Mouse (Mus musculus): ENCODE results near the gene Lrrc4. TPM values are rescaled to one million over a fixed set of nuclear protein-coding genes. Genes with fewer than 3 reads are reported as not detected.

Gene Lrrc4
- polyA plus RNA-seq, 1 experiment from 2014 or later, result 0.22 TPM

- Histone ChIP-seq H3K4me2 (ENCODE audit: low read depth, low read length) (no peak overlapping the region), H3K4me3 (ENCODE audit: low read length) (no peak overlapping the region), H3K9ac (ENCODE audit: low read length) (no peak overlapping the region), H3K27me3 (ENCODE audit: control insufficient read depth, insufficient read depth, low read length) (no peaks in the 10 kb centered on the region), H3K36me3 (ENCODE audit: control insufficient read depth, insufficient read depth) (peaks cover 3% of the 10 kb centered on the region; the same call in 1 of the 2 replicates), H3K27ac (ENCODE audit: low read length) (peak overlapping the region; percentile 62), H3K4me1 (ENCODE audit: control insufficient read depth, insufficient read depth, low read length) (peaks cover 42% of the 10 kb centered on the region), H3K9me3 (replicated peaks; ENCODE audit: control insufficient read depth, low read length) (no peaks in the 10 kb centered on the region)
- WGBS, result 69% methylated on average over 5 of the region's 5 CpGs
- no peak for ATAC-seq (replicated peaks; ENCODE audit: extremely low read depth, insufficient read depth, low FRiP score)
Measured at GRCm38 (mm10) chr6:28621961-28622360, 209.6 kb downstream of the Lrrc4 start.

DNA sequence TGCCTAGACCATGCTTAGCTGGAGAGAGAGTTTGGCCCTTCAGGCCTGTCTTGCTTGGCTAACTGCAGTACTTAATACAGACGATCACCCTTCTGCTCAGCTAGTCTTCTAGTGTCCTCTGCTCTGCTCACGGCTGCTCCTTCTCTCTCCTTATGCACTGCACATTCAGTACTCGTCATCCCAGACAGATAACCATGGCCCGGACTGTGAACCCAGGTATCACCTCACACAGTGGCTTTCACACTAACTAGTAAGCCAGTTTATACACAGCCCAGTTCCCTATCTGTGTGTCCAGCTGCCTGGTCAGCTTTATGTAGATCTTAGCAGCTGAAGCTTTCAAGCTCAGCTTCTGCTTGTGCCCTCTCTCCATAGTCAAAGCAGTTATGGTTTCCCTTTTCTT lies 210.1 kb downstream of the Lrrc4 start:
- no peak overlapping the region for H3K4me3 ChIP-seq (ENCODE audit: low read length)
- H3K9ac ChIP-seq (ENCODE audit: low read length), result no peak overlapping the region
- H3K4me2 ChIP-seq (ENCODE audit: low read depth, low read length), result no peak overlapping the region
- no peak overlapping the region for H3K27ac ChIP-seq (ENCODE audit: low read length)
- 66% methylated on average over 4 of the region's 4 CpGs for WGBS
- no peaks in the 10 kb centered on the region for H3K9me3 ChIP-seq (replicated peaks; ENCODE audit: control insufficient read depth, low read length)
- H3K4me1 ChIP-seq (ENCODE audit: control insufficient read depth, insufficient read depth, low read length), result peaks cover 42% of the 10 kb centered on the region
- no peak for ATAC-seq (replicated peaks; ENCODE audit: extremely low read depth, insufficient read depth, low FRiP score)
- no peaks in the 10 kb centered on the region for H3K27me3 ChIP-seq (ENCODE audit: control insufficient read depth, insufficient read depth, low read length)
- H3K36me3 ChIP-seq (ENCODE audit: control insufficient read depth, insufficient read depth), result peaks cover 3% of the 10 kb centered on the region; the same call in 1 of the 2 replicates

DNA sequence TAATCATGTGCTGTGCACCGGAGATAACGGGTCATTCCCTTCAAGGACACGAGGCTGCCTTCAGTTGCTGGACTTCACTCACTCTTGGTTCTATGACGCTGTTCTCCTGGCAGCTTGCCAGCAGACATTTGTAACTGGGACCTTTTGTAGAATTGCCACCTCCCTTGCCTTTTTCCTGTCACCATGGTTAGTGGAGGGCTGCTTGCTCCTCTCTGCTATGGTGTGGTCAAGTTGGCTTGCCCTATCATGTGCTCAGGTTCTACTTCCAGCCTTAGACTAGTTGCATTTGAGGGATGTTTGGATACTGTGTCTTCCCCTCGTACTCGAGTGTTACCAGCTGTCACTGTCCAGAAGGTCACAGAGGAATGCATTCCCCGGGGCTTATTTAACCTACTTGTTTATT lies 212.8 kb downstream of the Lrrc4 start:
- Histone ChIP-seq H3K27me3 (ENCODE audit: control insufficient read depth, insufficient read depth, low read length) (no peaks in the 10 kb centered on the region), H3K27ac (ENCODE audit: low read length) (peak overlapping the region; percentile 76), H3K4me2 (ENCODE audit: low read depth, low read length) (peak overlapping the region; percentile 22), H3K4me1 (ENCODE audit: control insufficient read depth, insufficient read depth, low read length) (peaks cover 42% of the 10 kb centered on the region), H3K9ac (ENCODE audit: low read length) (no peak overlapping the region), H3K36me3 (ENCODE audit: control insufficient read depth, insufficient read depth) (no peaks in the 10 kb centered on the region), H3K4me3 (ENCODE audit: low read length) (no peak overlapping the region), H3K9me3 (replicated peaks; ENCODE audit: control insufficient read depth, low read length) (no peaks in the 10 kb centered on the region)
- 12% methylated on average over 7 of the region's 7 CpGs for WGBS
- peak; percentile 62 for ATAC-seq (replicated peaks; ENCODE audit: extremely low read depth, insufficient read depth, low FRiP score)

DNA sequence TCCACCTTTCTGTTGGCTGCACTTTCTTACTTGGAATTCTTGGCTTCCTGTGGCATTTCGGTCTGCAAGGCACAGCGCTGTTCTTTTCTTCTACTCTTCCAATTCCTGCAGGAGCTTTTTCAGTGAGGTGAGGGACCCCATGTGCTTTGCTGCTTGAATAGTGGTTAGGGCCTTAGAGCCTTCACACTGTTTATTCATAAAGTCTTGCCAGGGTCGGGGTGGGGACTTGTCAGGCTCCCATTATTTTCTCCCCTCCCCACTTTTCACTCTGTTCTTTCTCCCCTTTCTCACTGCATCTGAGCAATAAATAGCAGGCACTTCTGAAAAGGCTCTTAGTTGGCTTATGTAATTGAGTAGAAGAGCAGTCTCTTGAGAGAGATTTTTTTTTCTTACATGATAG lies 213.2 kb downstream of the Lrrc4 start:
- 50% methylated on average over 3 of the region's 3 CpGs for WGBS
- Histone ChIP-seq H3K27me3 (ENCODE audit: control insufficient read depth, insufficient read depth, low read length) (no peaks in the 10 kb centered on the region), H3K9me3 (replicated peaks; ENCODE audit: control insufficient read depth, low read length) (no peaks in the 10 kb centered on the region), H3K4me3 (ENCODE audit: low read length) (no peak overlapping the region), H3K4me1 (ENCODE audit: control insufficient read depth, insufficient read depth, low read length) (peaks cover 42% of the 10 kb centered on the region), H3K36me3 (ENCODE audit: control insufficient read depth, insufficient read depth) (no peaks in the 10 kb centered on the region), H3K9ac (ENCODE audit: low read length) (no peak overlapping the region), H3K27ac (ENCODE audit: low read length) (peak overlapping the region; percentile 76), H3K4me2 (ENCODE audit: low read depth, low read length) (peak overlapping the region; percentile 22; the same call in 1 of the 2 replicates)
- ATAC-seq (replicated peaks; ENCODE audit: extremely low read depth, insufficient read depth, low FRiP score), result no peak

DNA sequence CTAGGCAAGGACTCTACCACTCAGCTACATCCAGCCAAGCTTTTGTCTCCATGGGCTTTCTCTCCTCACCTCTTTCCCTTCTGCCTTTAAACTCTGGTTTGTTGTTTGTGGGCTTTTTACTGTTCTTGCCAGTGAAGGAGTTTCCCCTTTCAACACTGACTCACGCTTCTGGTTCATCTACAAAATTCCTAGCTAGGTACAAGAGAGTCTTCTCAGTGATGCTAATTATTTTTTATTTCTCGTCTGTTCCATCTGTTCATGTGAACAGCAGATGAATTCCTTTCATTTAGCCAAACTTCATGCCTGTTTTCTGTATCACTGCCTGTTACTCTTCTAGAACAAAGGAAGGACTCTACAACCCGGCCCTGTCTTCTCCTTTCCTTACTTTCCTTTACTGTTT lies 215.6 kb downstream of the Lrrc4 start:
- no peak for ATAC-seq (replicated peaks; ENCODE audit: extremely low read depth, insufficient read depth, low FRiP score)
- Histone ChIP-seq H3K4me2 (ENCODE audit: low read depth, low read length) (no peak overlapping the region), H3K36me3 (ENCODE audit: control insufficient read depth, insufficient read depth) (no peaks in the 10 kb centered on the region), H3K9me3 (replicated peaks; ENCODE audit: control insufficient read depth, low read length) (no peaks in the 10 kb centered on the region), H3K4me3 (ENCODE audit: low read length) (no peak overlapping the region), H3K27me3 (ENCODE audit: control insufficient read depth, insufficient read depth, low read length) (no peaks in the 10 kb centered on the region), H3K27ac (ENCODE audit: low read length) (no peak overlapping the region), H3K4me1 (ENCODE audit: control insufficient read depth, insufficient read depth, low read length) (peaks cover 24% of the 10 kb centered on the region), H3K9ac (ENCODE audit: low read length) (no peak overlapping the region)
- WGBS, result 74% methylated on average over 3 of the region's 3 CpGs

DNA sequence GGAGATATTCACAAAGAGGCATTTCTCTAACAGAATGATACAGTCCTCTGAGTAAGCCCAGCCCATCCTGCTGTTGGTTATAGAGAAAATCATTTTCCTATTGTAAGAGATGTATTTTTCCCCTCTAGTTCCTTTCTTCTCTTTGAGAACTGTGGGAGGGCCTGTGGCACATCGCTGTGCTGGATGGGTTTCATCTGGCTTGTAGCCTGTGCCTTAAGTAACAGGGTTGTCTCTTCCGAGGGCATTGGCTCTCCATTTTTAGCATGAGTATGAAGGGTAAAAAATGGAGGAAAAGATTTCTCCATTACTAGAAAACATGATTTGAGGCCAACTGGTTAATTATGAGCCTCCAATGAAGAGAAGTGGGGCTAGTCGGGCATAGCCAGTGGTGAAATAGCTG lies 216.1 kb downstream of the Lrrc4 start:
- Histone ChIP-seq H3K36me3 (ENCODE audit: control insufficient read depth, insufficient read depth) (no peaks in the 10 kb centered on the region), H3K4me1 (ENCODE audit: control insufficient read depth, insufficient read depth, low read length) (peaks cover 24% of the 10 kb centered on the region)
- no peak for ATAC-seq (replicated peaks; ENCODE audit: extremely low read depth, insufficient read depth, low FRiP score)

DNA sequence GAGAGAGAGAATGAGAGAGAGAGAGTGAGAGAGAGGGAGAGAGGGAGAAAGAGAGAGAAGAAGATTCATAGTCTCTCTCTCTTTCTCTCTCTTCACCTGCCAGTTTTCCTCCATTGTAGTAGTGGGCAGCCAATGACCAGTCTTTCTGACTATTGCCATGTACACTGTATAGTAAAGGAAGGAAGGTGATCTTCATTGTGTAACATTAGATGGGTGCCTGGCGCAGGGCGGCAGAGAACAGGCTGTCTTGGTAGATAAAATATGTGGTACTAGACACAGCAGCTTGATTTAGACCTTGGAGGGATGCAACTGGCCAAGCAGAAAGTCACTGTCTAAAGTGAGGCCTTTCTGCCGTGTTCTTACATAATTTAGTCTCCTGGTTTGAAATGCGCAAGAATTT lies 216.7 kb downstream of the Lrrc4 start:
- no peak for ATAC-seq (replicated peaks; ENCODE audit: extremely low read depth, insufficient read depth, low FRiP score)
- peaks cover 20% of the 10 kb centered on the region for H3K4me1 ChIP-seq (ENCODE audit: control insufficient read depth, insufficient read depth, low read length)
- 93% methylated on average over 4 of the region's 4 CpGs for WGBS
- no peak overlapping the region for H3K9ac ChIP-seq (ENCODE audit: low read length)
- H3K36me3 ChIP-seq (ENCODE audit: control insufficient read depth, insufficient read depth), result no peaks in the 10 kb centered on the region
- no peak overlapping the region for H3K4me3 ChIP-seq (ENCODE audit: low read length)
- no peak overlapping the region for H3K4me2 ChIP-seq (ENCODE audit: low read depth, low read length)
- H3K9me3 ChIP-seq (replicated peaks; ENCODE audit: control insufficient read depth, low read length), result no peaks in the 10 kb centered on the region
- no peaks in the 10 kb centered on the region for H3K27me3 ChIP-seq (ENCODE audit: control insufficient read depth, insufficient read depth, low read length)
- no peak overlapping the region for H3K27ac ChIP-seq (ENCODE audit: low read length)

More for the DNA sequence above, 216.1 kb downstream of the Lrrc4 start:
- Histone ChIP-seq H3K4me2 (ENCODE audit: low read depth, low read length) (no peak overlapping the region), H3K27ac (ENCODE audit: low read length) (no peak overlapping the region), H3K9ac (ENCODE audit: low read length) (no peak overlapping the region), H3K4me3 (ENCODE audit: low read length) (no peak overlapping the region), H3K9me3 (replicated peaks; ENCODE audit: control insufficient read depth, low read length) (no peaks in the 10 kb centered on the region), H3K27me3 (ENCODE audit: control insufficient read depth, insufficient read depth, low read length) (no peaks in the 10 kb centered on the region)
- 86% methylated on average over 3 of the region's 3 CpGs for WGBS

DNA sequence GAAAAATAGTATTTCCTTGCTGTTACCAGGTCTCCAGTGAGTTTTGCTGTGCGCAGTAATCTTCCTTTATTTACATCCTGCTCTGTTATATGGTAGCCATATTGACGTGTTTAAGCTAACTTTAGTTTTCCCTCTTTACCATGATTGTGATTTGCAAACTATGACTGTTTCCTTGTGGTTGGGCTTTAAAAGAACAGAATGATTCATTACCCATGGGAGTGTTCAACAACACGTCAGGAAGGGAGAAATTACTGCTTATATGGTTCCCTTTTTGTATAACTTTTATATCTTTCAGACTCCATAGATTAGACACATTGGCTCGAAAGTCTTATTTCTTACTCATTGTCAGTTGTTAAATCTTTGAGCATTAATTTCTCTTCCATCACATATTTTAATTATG lies 218.1 kb downstream of the Lrrc4 start:
- Histone ChIP-seq H3K4me2 (ENCODE audit: low read depth, low read length) (no peak overlapping the region), H3K27me3 (ENCODE audit: control insufficient read depth, insufficient read depth, low read length) (no peaks in the 10 kb centered on the region), H3K4me1 (ENCODE audit: control insufficient read depth, insufficient read depth, low read length) (peaks cover 8% of the 10 kb centered on the region), H3K4me3 (ENCODE audit: low read length) (no peak overlapping the region), H3K36me3 (ENCODE audit: control insufficient read depth, insufficient read depth) (no peaks in the 10 kb centered on the region), H3K9ac (ENCODE audit: low read length) (no peak overlapping the region), H3K27ac (ENCODE audit: low read length) (no peak overlapping the region), H3K9me3 (replicated peaks; ENCODE audit: control insufficient read depth, low read length) (no peaks in the 10 kb centered on the region)
- WGBS, result 72% methylated on average over 4 of the region's 4 CpGs
- no peak for ATAC-seq (replicated peaks; ENCODE audit: extremely low read depth, insufficient read depth, low FRiP score)
